Mouse (Mus musculus): ENCODE measurements around the gene Csrnp2.
"Not testable (repeated sequence)": the region's sequence is repeated elsewhere in the genome, so short reads cannot be mapped to it uniquely, and the experiment has no call there.

The Csrnp2 gene

GRCm38 (mm10) chr15:100495102-100495501 is at the start of gene Csrnp2:
TSS of gene Csrnp2 (minus strand) at chr15:100495488.
- DNase-seq: peak; percentile 97

DNA sequence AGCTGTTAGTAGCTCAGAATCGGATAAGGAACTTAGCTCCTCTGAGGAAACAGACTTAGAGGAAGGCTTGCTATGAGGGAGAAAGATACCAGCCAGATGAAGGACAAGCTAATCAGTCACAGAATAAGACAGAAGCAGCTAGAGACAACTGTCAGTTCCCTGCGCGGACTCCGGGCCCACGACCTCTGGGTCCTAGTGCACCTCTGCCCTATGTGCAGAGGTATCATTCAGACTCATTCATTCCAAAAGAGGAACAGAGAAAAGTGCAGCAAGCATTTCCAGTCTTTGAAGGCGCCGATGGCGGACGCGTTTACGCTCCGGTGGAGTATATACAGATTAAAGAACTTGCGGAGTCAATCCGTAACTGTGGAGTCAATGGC is 48.4 kb upstream of the Csrnp2 start:
- not testable (repeated sequence) for DNase-seq

DNA sequence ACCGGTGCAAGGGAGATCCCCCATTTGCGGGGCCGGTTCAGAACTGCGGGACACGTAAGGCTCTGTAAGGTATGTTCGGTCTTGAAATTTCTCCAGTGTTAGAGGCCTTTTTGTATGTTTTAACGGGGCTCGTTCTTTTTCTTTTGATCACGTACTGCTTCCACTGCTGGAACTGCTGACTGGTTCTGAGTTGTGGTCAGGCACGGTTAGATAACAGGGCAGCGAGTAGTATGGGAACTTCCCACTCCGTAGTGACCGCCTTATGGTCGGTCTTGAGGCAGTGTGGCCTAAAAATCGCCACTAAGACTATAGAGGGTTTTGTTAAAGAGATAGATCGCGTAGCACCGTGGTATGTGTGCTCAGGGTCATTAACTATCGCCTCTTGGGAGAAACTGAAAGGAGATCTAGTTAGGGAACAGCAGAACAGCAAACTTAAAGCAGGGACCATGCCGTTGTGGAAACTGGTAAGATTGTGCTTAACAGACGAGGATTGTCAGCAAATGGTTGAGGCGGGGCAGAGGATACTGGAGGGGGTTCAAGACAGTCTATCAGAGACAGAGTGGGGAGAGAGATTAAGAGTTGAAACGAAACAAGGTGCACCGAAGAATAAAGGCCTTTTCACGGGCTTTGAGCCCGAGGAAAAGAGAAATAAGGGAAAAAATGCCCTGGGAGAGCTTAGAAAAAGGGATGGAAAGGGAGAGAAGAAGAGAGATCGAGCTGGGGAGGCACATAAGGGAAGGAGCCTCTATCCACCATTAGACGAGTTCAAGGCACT is 47.8 kb upstream of the Csrnp2 start:
- not testable (repeated sequence) for DNase-seq

DNA sequence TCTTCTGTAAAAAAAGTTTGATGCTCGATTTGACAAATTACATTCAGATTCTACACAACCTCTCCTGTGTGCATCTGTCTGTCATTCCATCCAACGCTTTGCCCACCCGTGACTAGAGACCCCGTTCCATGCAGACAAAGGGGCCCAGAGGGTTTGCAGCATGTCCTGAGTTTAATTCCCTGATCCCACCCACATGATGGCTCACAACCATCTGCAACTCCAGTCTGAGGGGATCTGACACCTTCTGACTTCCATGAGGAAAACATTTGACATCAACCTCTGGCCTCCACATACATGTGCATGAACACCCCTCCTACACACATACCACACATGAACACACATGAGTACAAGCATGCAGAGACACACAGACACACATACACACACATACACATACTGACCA is 46.1 kb upstream of the Csrnp2 start:
- no peak for DNase-seq

DNA sequence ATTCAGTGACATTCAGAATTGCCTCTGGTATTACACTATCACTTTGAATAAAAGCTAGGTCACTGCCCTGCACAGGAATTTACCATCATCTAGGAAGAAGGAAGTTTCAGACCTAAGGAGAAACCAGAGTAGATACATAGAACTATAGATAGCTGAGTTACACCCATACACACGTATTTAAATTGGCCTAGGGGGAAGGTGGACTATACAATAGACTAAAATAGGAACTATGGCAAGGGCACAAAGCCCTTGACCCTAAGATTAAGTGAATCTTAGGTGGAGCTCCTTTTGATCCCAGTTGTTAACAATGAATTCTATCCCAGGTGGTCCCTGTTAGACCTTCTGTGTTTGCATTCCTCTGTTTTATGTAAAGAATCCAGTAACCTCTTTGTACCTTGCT is 45.7 kb upstream of the Csrnp2 start:
- not testable (repeated sequence) for DNase-seq

DNA sequence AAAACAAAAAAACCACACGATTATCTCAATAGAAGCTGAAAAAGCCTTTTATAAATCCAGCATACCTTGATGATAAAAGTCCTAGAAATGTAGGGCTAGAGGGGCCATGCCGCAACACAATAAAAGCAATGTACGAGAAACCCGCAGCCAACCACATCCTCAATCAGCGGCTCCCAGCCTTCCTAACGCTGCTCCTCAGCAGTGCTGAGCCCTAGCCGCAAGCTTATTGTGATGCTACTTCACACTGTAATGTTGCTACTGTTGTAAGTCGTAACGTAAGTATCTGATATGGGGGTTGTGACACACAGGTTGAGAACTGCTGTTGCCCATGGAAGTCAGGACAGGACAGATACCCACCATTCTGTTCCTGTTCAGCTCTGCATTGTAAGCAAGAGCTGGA is 44.1 kb upstream of the Csrnp2 start:
- DNase-seq: no peak

- DNase-seq: no peak
These were observed 42.6 kb upstream of the Csrnp2 start for GRCm38 (mm10) chr15:100537913-100538312.

- no peak for DNase-seq
These were observed 32.6 kb upstream of the Csrnp2 start for GRCm38 (mm10) chr15:100527900-100528299.

DNA sequence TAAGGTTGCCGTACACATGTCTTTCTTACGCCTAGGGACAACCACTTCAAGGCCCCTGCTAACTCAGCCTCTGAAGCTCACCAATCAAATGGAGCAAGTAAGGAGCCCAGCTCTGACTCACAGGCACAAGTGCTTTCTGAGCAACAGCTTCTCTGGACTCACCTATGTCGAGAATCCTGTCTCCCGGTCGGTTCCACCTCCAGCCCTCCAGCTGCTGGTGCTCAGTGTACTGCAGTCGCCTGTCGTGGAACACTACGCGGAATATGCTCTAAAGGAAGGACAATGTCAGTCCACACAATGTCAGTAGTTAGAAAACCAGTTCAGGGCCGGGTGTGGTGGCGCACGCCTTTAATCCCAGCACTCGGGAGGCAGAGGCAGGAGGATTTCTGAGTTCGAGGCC is 30.1 kb upstream of the Csrnp2 start:
- DNase-seq: no peak

GRCm38 (mm10) chr15:100520306-100520705 is 25.0 kb upstream of the Csrnp2 start:
- no peak for DNase-seq

DNA sequence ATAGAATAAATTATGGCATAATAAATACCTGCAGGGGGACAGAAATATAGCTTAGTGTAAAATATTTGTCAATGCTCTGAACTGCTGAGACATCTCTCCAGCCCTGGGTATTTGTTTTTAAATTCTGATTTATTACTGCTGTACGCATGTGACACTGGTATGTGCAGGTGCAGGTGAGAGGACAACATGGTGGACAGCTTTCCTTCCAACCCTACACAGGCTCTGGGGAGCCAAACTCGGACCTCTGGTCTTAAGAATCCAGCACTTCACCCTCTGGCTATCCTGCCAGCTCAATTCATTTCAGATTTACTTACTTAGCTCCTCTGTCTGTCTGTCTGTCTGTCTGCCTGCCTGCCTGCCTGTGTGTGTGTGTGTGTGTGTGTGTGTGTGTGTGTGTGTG is 19.8 kb upstream of the Csrnp2 start:
- no peak for DNase-seq

GRCm38 (mm10) chr15:100513387-100513786 is 18.1 kb upstream of the Csrnp2 start:
- DNase-seq: no peak

- no peak for DNase-seq
These were observed 14.8 kb upstream of the Csrnp2 start for GRCm38 (mm10) chr15:100510072-100510471.

GRCm38 (mm10) chr15:100508454-100509167 is 13.3 kb upstream of the Csrnp2 start:
- no peak for DNase-seq

DNA sequence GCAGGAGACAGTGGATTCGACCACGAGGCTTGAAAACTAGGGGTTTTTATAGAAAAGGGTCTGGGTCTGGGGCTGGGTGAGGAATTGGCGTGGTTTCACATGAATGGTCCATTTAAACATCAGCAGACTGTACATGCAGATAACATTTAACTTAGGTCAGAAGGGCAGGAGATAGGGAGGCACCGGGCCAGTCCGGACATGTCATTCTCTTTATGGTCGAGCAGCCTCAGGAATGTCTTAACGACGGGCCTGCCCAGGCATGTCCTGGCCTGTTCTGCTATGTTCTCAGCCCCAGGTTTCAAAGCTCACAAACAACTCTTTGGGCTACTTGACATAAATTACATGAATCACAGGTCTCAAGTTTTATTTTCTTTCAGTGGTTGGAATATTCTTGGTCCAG is 4.2 kb upstream of the Csrnp2 start:
- DNase-seq: not testable (repeated sequence)

DNA sequence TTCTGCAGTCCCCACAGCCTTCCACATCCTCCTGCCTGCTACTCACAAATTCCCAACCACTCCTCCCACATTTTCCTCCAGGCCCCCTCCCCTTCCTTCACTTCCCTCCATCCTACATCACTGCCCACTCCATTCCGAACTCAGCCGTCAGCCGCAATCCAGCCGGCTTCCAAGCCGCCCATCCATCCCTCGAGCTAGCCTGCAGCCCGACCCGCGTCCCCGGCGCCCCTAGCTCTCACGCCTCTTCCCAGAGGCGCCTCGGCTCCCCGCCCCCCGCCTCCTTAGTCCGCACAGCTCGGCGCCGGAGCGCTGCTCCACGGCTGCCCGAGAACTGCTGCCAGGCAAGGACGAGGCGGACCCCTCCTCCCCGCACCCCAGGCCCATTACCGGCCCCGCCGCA is 641 bp downstream of the Csrnp2 start:
- no peak for DNase-seq

- DNase-seq: no peak
These were observed 3.3 kb downstream of the Csrnp2 start for GRCm38 (mm10) chr15:100491966-100492365.

DNA sequence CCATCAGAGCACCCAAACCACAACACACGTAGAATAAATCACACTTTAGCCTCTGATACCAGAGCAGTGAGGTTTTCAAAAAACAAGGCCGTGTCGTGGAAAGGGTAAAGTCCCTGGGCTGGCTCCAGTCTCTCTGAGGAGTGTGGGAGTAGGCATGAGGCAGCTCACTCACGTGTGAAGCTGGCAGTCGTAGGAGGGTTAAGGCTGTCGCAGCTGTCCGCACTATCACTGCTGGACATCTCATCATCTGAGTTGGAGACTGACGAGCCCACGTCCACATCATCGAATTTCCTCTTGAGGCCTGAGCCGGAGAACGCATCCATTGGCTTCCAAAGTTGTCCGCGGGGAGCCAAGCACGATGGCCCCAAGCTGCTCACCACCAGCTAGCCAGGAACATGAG is 6.0 kb downstream of the Csrnp2 start:
- no peak for DNase-seq

- not testable (repeated sequence) for DNase-seq
These were observed 7.0 kb downstream of the Csrnp2 start for GRCm38 (mm10) chr15:100488297-100488696.

DNA sequence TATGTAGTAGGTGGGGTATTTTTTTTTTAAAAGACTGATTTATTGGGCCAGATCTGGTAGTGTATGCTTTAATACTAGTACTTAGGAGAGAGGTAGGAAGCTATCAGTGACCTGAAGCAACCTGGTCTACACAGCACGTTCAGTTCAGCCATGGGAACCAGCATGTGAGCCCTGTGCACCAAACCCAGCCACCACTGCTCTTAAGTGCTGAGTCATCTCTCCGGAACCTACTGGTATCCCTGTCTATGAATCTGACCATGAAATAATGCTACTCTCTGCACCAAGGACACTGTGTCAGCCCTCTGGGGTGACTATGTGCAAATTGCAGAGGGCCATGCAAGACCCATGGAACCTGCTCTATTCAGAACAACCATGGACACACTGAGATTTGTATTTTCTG is 8.2 kb downstream of the Csrnp2 start:
- no peak for DNase-seq

- no peak for DNase-seq
These were observed 8.8 kb downstream of the Csrnp2 start for GRCm38 (mm10) chr15:100486450-100486849.

- DNase-seq: no peak
These were observed 9.7 kb downstream of the Csrnp2 start for GRCm38 (mm10) chr15:100485576-100485975.

DNA sequence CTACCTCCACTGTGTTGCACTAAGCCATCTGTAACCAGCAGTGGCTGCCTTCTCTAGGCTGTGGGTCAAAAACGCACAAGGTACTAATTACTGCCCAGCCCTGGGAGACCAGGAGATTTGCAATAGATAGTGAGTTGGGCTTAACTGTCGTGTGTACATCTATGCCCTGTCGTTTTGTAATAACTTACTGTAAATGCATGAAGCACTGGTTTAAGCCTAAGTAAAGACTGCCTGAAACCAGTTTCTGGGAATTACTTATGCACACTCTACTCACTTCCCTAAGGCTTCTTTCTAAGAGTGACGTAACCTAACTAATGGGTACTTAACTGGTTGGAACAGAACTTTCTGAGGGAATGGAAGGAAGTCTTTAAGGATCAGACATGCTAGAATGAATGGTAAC is 16.4 kb downstream of the Csrnp2 start:
- DNase-seq: no peak

DNA sequence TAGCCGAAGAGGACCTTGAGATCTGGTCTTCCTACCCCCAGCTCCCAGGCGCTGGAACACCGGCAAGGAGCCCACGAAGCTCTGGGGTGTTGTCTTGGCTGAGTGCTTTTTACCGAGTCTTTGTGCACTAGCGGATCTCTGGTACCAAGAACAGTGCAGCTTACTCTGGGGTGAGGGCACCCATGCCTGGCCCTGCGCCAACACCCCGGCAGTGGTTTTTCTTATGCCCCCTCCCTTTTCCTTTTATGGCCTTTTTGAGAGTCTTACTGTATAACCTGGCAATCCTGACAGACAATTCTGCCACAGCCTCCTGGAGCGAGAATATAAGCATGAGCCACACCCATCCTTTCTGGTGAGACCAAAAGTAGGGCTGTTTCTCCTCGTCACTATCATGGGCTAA is 16.9 kb downstream of the Csrnp2 start:
- DNase-seq: peak; percentile 38

All from right cerebral cortex, postnatal 4 days (tissue).